Mouse (Mus musculus) retina, adult 2 months (tissue): ENCODE measurements around the gene Srrm2.

ENCODE experiments used
- DNase-seq: peaks from one replicate; pipeline ENCODE4 v3.0.0-alpha.2; 2012; ENCODE audit warnings: low read depth, low spot score

Gene Srrm2

DNA sequence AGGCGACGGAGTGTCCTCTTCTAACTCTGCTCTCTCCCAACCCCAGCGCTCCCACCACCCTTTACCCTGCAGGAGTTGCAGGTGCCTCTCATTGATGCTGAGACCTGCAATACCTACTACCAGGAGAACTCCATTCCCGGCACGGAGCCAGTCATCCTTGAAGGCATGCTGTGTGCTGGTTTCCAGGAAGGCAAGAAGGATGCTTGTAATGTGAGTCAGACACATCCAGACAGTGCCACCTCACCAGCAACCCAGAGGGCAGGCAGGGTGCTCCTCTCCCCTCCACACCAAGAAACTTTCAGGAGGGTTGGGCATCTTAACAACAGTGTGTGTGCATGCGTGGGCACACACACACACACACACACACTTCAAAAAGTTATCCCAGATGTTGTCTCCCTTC, 66.9 kb downstream of the Srrm2 start:
- no peak for DNase-seq

DNA sequence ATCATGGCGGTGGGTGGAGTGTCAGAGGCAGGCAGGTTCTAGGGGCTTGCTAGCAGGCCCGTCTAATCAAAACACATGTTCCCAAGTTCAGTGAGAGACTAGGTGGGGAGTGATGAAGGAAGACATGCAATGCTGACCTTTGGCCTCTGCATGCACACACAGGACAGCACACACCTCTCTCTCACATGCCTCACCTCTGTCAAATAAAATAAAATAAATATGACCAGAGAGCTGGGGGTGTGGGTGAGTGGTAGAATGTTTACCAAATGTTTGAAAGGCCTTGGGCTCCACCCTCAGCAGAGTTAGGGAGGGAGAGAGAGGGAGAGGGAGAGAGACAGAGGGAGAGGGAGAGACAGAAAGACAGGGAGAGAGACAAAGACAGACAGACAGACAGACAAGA, 67.6 kb downstream of the Srrm2 start:
- DNase-seq, result no peak

DNA sequence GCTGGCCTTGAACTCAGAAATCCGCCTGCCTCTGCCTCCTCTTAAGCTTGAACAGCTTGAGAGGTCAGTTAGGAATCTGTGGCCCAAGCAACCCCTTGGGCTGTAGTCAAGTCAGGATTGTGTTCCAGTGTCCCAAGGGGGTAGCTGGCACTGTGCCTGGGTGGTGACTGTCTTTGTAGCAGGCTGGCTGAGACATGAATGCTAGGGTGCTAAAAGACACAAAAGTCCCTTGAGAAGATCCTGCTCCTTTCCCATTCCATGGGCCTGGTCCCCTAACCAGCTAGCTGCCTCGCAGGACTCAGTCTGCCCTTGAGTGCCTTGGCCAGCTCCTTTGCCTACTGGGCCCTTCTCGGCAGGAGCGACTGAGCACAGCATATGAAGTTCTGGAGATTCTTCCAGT, 72.6 kb downstream of the Srrm2 start:
- DNase-seq, result no peak

DNA sequence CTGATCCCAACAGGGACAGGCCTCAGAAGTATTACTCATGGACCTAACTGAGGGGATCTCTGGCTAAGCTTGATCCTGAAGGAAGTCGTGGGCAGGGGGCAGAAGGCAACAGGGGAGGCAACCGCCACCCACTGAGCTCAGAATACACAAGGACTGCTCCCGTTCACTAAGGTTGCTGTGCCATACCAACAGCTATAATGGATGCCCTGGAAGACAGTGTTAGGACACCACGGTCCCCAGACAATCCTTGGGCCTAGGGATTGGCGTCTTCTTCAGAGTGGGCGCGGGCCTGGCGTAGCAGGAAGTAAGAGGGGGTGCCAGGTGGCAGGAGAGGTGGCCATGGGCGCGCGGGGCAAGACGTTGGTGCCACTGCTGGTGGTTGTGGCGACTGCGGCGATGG, 77.4 kb downstream of the Srrm2 start, which contains the start of gene Prss21:
TSS of gene Prss21 (plus strand) at position 301 of the 400 bp plus-strand sequence.
- DNase-seq, result no peak

DNA sequence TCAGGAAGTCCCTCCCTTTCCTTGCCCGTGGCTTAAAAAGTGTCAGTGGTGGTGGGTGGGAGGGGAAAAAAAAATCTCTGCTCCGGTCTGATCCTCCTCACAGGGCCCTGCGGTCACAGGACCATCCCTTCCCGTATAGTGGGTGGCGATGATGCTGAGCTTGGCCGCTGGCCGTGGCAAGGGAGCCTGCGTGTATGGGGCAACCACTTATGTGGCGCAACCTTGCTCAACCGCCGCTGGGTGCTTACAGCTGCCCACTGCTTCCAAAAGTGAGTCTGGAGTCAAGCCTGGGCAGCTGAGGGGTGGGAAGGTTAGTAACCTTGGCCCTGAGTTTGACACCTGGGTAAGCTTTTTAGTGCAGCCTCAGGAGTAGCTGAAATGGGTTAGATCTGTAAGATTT, 78.2 kb downstream of the Srrm2 start:
- no peak for DNase-seq
